Mouse (Mus musculus): Measurements from ENCODE around the gene Gm10354. TPM values are rescaled to one million over a fixed set of nuclear protein-coding genes. Genes with fewer than 3 reads are reported as not detected.
"Not testable (repeated sequence)": the region's sequence is repeated elsewhere in the genome, so short reads cannot be mapped to it uniquely, and the experiment has no call there.

Gene Gm10354
- not detected in 2 replicates for polyA plus RNA-seq (2015; fragmentation: Nextera tagmentation; extraction: Ambion mirVana)

- not testable (repeated sequence) for H3K4me3 ChIP-seq (replicated peaks; ENCODE audit: low read depth, low read length); H3K27me3 ChIP-seq (ENCODE audit: insufficient read depth, low read length); H3K4me2 ChIP-seq (ENCODE audit: low read length); DNase-seq (ENCODE audit: low spot score); H3K27ac ChIP-seq; H3K9me3 ChIP-seq (replicated peaks; ENCODE audit: low read length); H3K36me3 ChIP-seq (ENCODE audit: insufficient read depth, low read length); H3K4me1 ChIP-seq (replicated peaks; ENCODE audit: insufficient read depth, low read length); ATAC-seq (replicated peaks; ENCODE audit: low FRiP score, low read depth); H3K9ac ChIP-seq (ENCODE audit: low read depth, low read length)
- no CpG with 5 or more reads among the region's 1 CpGs for WGBS
Observed at GRCm38 (mm10) chr5:14978835-14979234, at the start of gene Gm10354. Gene Gm10354, minus strand, starts transcription at chr5:14978935.

GRCm38 (mm10) chr5:15024316-15024715 lies 45.6 kb upstream of the Gm10354 start:
- WGBS = 100% methylated on average over 1 of the region's 1 CpGs
- ATAC-seq (replicated peaks; ENCODE audit: low FRiP score, low read depth); DNase-seq (ENCODE audit: low spot score): not testable (repeated sequence)

GRCm38 (mm10) chr5:15020067-15020466 lies 41.3 kb upstream of the Gm10354 start:
- WGBS = 65% methylated on average over 2 of the region's 2 CpGs
- H3K4me1 ChIP-seq (replicated peaks; ENCODE audit: insufficient read depth, low read length); DNase-seq (ENCODE audit: low spot score); H3K4me2 ChIP-seq (ENCODE audit: low read length); ATAC-seq (replicated peaks; ENCODE audit: low FRiP score, low read depth); H3K27me3 ChIP-seq (ENCODE audit: insufficient read depth, low read length); H3K36me3 ChIP-seq (ENCODE audit: insufficient read depth, low read length); H3K4me3 ChIP-seq (replicated peaks; ENCODE audit: low read depth, low read length); H3K9ac ChIP-seq (ENCODE audit: low read depth, low read length); H3K27ac ChIP-seq; H3K9me3 ChIP-seq (replicated peaks; ENCODE audit: low read length): not testable (repeated sequence)

More at GRCm38 (mm10) chr5:15024316-15024715, 45.6 kb upstream of the Gm10354 start:
- H3K9me3 ChIP-seq (replicated peaks; ENCODE audit: low read length) = peaks cover 11% of the 10 kb centered on the region; the same call in 1 of the 2 replicates
- H3K27me3 ChIP-seq (ENCODE audit: insufficient read depth, low read length); H3K4me1 ChIP-seq (replicated peaks; ENCODE audit: insufficient read depth, low read length); H3K4me3 ChIP-seq (replicated peaks; ENCODE audit: low read depth, low read length); H3K9ac ChIP-seq (ENCODE audit: low read depth, low read length); H3K27ac ChIP-seq; H3K36me3 ChIP-seq (ENCODE audit: insufficient read depth, low read length); H3K4me2 ChIP-seq (ENCODE audit: low read length): not testable (repeated sequence)

- not testable (repeated sequence) for DNase-seq (ENCODE audit: low spot score); H3K9ac ChIP-seq (ENCODE audit: low read depth, low read length); H3K4me3 ChIP-seq (replicated peaks; ENCODE audit: low read depth, low read length); H3K4me2 ChIP-seq (ENCODE audit: low read length); H3K27me3 ChIP-seq (ENCODE audit: insufficient read depth, low read length); H3K36me3 ChIP-seq (ENCODE audit: insufficient read depth, low read length); H3K27ac ChIP-seq; H3K4me1 ChIP-seq (replicated peaks; ENCODE audit: insufficient read depth, low read length); H3K9me3 ChIP-seq (replicated peaks; ENCODE audit: low read length)
- ATAC-seq (replicated peaks; ENCODE audit: low FRiP score, low read depth) = peak; percentile 46; the same call in 1 of the 2 replicates
- 82% methylated on average over 11 of the region's 11 CpGs for WGBS
Observed at GRCm38 (mm10) chr5:15010639-15011582, 32.2 kb upstream of the Gm10354 start.

- H3K27me3 ChIP-seq (ENCODE audit: insufficient read depth, low read length); H3K4me3 ChIP-seq (replicated peaks; ENCODE audit: low read depth, low read length); H3K4me1 ChIP-seq (replicated peaks; ENCODE audit: insufficient read depth, low read length); H3K4me2 ChIP-seq (ENCODE audit: low read length); H3K36me3 ChIP-seq (ENCODE audit: insufficient read depth, low read length); H3K9me3 ChIP-seq (replicated peaks; ENCODE audit: low read length); DNase-seq (ENCODE audit: low spot score); H3K9ac ChIP-seq (ENCODE audit: low read depth, low read length); H3K27ac ChIP-seq: not testable (repeated sequence)
- WGBS = 59% methylated on average over 3 of the region's 3 CpGs
- peak; percentile 37; the same call in 1 of the 2 replicates for ATAC-seq (replicated peaks; ENCODE audit: low FRiP score, low read depth)
Observed at GRCm38 (mm10) chr5:15006907-15007306, 28.2 kb upstream of the Gm10354 start.

GRCm38 (mm10) chr5:15006288-15006687 lies 27.6 kb upstream of the Gm10354 start:
- H3K9ac ChIP-seq (ENCODE audit: low read depth, low read length); ATAC-seq (replicated peaks; ENCODE audit: low FRiP score, low read depth); DNase-seq (ENCODE audit: low spot score); H3K4me3 ChIP-seq (replicated peaks; ENCODE audit: low read depth, low read length); H3K27ac ChIP-seq; H3K4me1 ChIP-seq (replicated peaks; ENCODE audit: insufficient read depth, low read length); H3K27me3 ChIP-seq (ENCODE audit: insufficient read depth, low read length); H3K36me3 ChIP-seq (ENCODE audit: insufficient read depth, low read length); H3K4me2 ChIP-seq (ENCODE audit: low read length); H3K9me3 ChIP-seq (replicated peaks; ENCODE audit: low read length): not testable (repeated sequence)
- WGBS = 67% methylated on average over 3 of the region's 3 CpGs

GRCm38 (mm10) chr5:15005584-15005983 lies 26.8 kb upstream of the Gm10354 start:
- not testable (repeated sequence) for H3K27ac ChIP-seq; H3K4me1 ChIP-seq (replicated peaks; ENCODE audit: insufficient read depth, low read length); H3K4me3 ChIP-seq (replicated peaks; ENCODE audit: low read depth, low read length); H3K4me2 ChIP-seq (ENCODE audit: low read length); DNase-seq (ENCODE audit: low spot score); H3K9me3 ChIP-seq (replicated peaks; ENCODE audit: low read length); H3K36me3 ChIP-seq (ENCODE audit: insufficient read depth, low read length); H3K27me3 ChIP-seq (ENCODE audit: insufficient read depth, low read length); H3K9ac ChIP-seq (ENCODE audit: low read depth, low read length)
- 63% methylated on average over 2 of the region's 4 CpGs for WGBS
- ATAC-seq (replicated peaks; ENCODE audit: low FRiP score, low read depth) = peak; percentile 57; the same call in 1 of the 2 replicates

GRCm38 (mm10) chr5:15004569-15005562 lies 26.1 kb upstream of the Gm10354 start:
- peak; percentile 89 for ATAC-seq (replicated peaks; ENCODE audit: low FRiP score, low read depth)
- not testable (repeated sequence) for H3K9me3 ChIP-seq (replicated peaks; ENCODE audit: low read length); H3K4me2 ChIP-seq (ENCODE audit: low read length); DNase-seq (ENCODE audit: low spot score); H3K4me1 ChIP-seq (replicated peaks; ENCODE audit: insufficient read depth, low read length); H3K27ac ChIP-seq; H3K36me3 ChIP-seq (ENCODE audit: insufficient read depth, low read length); H3K4me3 ChIP-seq (replicated peaks; ENCODE audit: low read depth, low read length); H3K9ac ChIP-seq (ENCODE audit: low read depth, low read length); H3K27me3 ChIP-seq (ENCODE audit: insufficient read depth, low read length)
- 78% methylated on average over 5 of the region's 5 CpGs for WGBS

GRCm38 (mm10) chr5:14998077-14998476 lies 19.3 kb upstream of the Gm10354 start:
- H3K9ac ChIP-seq (ENCODE audit: low read depth, low read length); H3K9me3 ChIP-seq (replicated peaks; ENCODE audit: low read length); H3K4me2 ChIP-seq (ENCODE audit: low read length); DNase-seq (ENCODE audit: low spot score); ATAC-seq (replicated peaks; ENCODE audit: low FRiP score, low read depth); H3K4me1 ChIP-seq (replicated peaks; ENCODE audit: insufficient read depth, low read length); H3K36me3 ChIP-seq (ENCODE audit: insufficient read depth, low read length); H3K27ac ChIP-seq; H3K4me3 ChIP-seq (replicated peaks; ENCODE audit: low read depth, low read length); H3K27me3 ChIP-seq (ENCODE audit: insufficient read depth, low read length): not testable (repeated sequence)
- WGBS = 79% methylated on average over 9 of the region's 9 CpGs

Data from kidney, postnatal 0 days (tissue).